Mouse (Mus musculus): ENCODE data around the gene Ppp1r10. TPM values are rescaled to one million over a fixed set of nuclear protein-coding genes. Genes with fewer than 3 reads are reported as not detected.
"Not testable (repeated sequence)": the region's sequence is repeated elsewhere in the genome, so short reads cannot be mapped to it uniquely, and the experiment has no call there.

Ppp1r10 gene
- total RNA-seq, 2 experiments from 2014 or later, result 31.4 to 47.1 TPM

GRCm38 (mm10) chr17:35930627-35931026 lies 14.4 kb downstream of the Ppp1r10 start:
- DNase-seq, result no peak

- no peak for DNase-seq
Observed at GRCm38 (mm10) chr17:35932608-35933007, 16.4 kb downstream of the Ppp1r10 start.

DNA sequence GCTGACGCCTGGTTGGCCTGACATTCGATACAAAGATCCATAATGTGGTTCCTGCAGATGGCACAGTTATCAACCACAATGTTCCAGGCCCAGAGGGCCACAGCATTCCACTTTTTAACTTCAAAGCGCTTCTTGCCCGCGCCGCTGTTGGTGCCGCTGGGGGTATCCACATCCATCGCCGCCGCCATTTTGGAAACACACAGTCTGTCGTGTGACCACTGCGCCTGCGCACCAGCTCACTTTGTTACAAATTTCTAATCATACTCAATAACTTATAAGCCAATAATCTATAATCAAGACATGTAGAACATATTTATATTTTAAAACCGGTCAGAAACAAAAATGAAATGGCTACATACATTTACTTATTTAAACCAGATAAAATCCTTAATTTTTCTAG lies 19.5 kb downstream of the Ppp1r10 start:
- not testable (repeated sequence) for DNase-seq

- no peak for DNase-seq
Observed at GRCm38 (mm10) chr17:35937700-35938348, 21.6 kb downstream of the Ppp1r10 start.

DNA sequence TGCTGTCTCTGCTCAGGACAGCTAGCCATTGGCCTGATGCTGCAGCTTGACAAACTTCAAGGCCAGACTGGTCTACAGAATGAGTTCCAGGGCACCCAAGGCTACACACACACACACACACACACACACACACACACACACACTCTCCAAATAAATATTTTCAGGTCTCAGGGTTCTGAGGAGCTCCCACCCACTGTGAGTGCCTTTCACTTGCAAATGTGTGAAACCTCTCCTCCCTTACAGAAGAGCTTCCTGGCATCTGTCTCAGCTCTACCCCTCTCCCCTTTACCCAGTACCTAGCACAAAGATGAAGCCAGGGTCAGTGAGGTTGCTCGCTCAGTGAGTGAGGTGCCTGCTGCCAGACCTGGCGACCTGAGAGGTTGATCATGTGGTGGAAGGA lies 22.9 kb downstream of the Ppp1r10 start:
- no peak for DNase-seq

- no peak for DNase-seq
Observed at GRCm38 (mm10) chr17:35939941-35940340, 23.7 kb downstream of the Ppp1r10 start.

GRCm38 (mm10) chr17:35950946-35951345 lies 34.7 kb downstream of the Ppp1r10 start:
- DNase-seq, result not testable (repeated sequence)

- not testable (repeated sequence) for DNase-seq
Observed at GRCm38 (mm10) chr17:35952559-35952958, 36.3 kb downstream of the Ppp1r10 start.

DNA sequence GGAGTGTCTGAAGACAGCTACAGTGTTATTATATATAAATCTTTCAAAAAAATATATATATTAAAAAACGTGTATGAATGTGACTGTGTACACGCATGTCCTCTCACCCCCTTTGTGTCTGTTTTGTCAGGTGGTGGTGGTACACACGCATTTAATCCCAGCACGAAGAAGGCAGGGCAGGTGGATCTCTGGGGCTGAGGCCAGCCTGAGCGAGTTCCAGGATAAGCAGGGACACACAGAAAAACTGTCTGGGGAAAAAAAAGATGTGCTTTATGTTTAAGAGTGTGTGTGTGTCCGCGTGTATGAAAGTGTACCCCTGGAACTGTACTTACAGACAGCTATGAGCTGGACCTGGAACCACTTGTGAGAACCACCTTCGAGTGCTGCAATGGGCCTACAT lies 38.4 kb downstream of the Ppp1r10 start:
- no peak for DNase-seq

- no peak for DNase-seq
Observed at GRCm38 (mm10) chr17:35958533-35959223, 42.4 kb downstream of the Ppp1r10 start.

DNA sequence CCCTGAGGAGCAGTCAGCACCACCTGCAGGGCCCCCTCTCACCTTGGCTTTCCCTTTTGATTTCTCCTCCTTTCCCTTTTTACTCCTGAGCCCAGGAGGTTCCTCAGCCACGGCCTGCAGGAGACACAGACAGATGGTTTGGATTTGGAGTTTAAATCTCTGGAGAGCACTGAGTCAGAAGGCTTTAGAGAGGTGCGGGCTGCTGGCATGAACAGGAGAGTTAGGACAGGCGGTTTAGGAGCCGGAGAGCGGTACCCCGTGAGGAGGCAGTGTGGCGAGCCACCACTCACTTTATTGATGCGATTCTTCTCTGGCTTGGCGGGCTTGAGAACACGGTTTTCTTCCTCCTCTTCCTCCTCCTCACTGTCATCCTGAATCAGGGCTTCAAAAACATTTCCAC lies 47.0 kb downstream of the Ppp1r10 start:
- no peak for DNase-seq

DNA sequence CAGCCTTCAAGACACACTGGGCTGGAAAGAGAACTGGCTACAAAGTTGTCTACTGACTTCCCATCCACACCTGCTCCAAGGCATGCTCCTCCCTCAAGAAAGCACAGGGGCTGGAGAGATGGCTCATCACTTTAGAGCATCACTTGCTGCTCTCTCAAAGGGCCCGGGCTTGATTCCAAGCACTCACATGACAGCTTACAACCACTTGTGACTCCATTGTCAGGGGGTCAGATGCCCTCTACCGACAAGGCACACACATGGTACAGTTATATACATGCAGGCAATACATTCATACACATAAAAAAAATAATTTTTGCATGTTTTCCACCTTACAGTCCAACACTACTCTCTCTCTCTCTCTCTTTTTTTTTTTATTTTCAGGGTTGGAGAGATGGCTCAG lies 51.4 kb downstream of the Ppp1r10 start:
- peak; percentile 2 for DNase-seq

- DNase-seq, result peak; percentile 99
Observed at GRCm38 (mm10) chr17:35969418-35970389, 53.5 kb downstream of the Ppp1r10 start, which contains the start of gene Abcf1. TSS of gene Abcf1 (minus strand) at chr17:35969761.

DNA sequence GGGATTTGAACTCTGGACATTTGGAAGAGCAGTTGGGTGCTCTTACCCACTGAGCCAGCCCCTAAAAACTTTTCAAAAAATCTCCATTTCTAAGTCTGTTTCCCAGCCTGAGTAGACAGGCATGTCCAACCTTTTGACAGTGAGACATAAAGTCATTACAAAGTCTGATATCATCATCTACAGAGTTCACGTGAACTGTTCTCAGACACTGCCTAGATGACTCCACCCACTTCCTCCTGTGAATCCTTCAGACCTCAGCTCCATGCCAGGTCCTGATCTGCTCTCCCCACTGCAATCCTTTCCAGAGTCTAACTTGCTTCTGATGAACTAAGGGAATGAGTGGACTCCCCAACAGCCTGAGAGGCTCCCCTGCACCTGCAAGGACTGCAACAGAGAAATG lies 55.9 kb downstream of the Ppp1r10 start:
- DNase-seq, result no peak

DNA sequence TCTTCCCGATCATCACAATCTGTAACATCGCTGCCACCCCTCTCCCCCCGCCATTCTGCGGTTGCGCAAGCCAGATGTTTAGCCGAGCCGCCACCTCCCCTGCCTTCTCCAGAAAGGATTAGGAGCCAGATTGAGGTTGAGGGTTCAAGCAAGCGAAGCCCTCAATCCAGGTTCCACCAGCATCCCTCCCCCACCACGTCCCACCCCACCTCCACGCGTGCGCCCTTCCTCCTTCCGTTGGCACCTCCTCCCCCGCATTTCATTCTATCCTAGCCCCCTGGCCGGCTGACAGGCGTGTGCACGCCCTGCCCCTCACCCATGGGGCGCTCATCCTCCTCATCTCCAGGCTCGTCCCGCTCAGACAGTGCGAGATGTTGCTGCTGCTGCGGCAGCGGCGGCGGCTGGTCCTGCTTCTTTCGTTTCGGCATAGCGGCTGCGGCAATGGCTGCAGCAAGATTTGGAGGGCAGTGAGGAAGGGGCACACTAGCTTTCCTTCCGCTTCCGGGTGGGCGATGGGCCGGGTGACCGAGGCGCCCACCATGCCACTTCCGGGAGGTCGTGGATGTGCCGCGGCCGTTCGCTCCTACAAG lies 62.7 kb downstream of the Ppp1r10 start:
- DNase-seq, result peak; percentile 75

DNA sequence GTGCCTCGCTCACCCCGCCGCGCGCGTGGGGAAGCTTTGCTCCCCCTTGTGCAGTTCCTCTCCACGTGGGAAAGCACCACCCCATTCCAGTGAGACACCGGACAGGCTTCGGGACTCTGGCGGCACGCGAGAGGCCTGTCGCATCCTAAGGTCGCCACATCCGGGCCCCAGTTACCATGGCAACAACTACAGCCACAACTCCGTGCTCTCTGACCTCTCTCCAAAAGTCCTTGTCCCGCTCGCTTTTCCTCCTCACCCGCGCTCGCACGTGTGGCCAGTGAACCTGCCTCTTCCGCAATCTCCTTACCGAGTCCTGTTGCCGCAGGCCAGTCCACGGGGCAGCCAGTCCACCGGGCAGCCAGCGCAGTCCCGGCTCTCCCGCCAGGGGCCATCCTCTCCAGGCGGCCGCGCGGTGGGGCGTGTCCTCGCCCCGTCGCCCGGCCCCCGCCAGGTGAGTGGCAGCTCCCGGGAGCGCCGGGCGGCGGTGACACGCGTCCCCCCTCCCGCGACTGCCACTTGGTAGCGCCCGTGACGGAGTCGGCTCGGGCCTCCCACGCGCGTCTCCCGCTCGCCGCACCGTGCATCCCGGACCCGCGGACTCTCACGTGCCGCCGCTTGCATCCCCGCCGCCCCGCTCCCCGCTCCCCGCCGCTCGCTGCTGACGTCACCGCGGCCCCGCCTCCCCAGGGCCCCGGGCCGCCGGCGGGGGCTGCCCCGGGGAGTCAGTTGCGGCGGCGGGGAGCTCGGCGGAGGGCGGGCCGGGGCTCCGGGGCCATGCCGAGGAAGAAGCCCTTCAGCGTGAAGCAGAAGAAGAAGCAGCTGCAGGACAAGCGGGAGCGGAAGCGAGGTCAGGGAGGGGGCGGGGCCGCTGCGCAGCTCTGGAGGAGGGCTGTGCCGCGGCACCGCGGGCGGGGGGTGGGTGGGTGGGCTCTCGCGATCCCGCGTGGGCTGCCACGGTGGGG lies 63.4 kb downstream of the Ppp1r10 start, which contains the start of the genes Gnl1 and Prr3:
Gene Gnl1, plus strand, starts transcription at position 451 of the 962 bp plus-strand sequence.
Gene Prr3, minus strand, starts transcription at position 836 of the 962 bp plus-strand sequence.
- DNase-seq, result peak; percentile 86

- peak; percentile 70 for DNase-seq
Observed at GRCm38 (mm10) chr17:35980363-35980754, 64.1 kb downstream of the Ppp1r10 start.

DNA sequence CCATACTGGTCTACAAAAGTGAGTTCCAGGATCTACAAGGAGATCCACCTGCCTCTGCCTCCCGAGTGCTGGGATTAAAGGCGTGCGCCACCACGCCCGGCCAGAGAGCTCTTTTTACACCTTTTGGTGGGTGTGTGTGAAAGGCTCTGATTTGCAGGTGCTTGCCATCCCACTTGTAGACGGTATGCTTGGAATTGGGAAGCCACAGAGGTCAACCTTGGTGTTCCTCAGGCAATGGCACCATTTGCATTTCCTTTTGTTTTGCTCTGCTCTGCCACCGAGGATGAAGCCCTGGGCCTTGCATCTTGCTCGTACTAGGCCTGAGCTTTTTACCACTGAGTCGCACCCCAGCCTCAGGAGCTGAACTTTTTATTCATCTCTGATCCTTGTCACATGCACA lies 65.5 kb downstream of the Ppp1r10 start:
- no peak for DNase-seq

Measured in gastrocnemius, postnatal 10 days (tissue).